Mouse (Mus musculus) testis, adult 2 months (tissue): ENCODE results near the gene F12.

Experiments
- CTCF ChIP-seq: fragments of 200-500 bp; IDR thresholded peaks from 2 replicates; pipeline ENCODE4 v1.5.1; 2012; ENCODE audit warnings: low read depth, mild to moderate bottlenecking, inconsistent platforms, low read length, moderate library complexity; ENCODE audit not compliant: control insufficient read depth, insufficient read depth, insufficient replicate concordance
- POLR2A ChIP-seq: fragments of 200-500 bp; IDR thresholded peaks from 2 replicates; pipeline ENCODE4 v1.6.1; 2012; ENCODE audit warnings: low read depth, mild to moderate bottlenecking, inconsistent platforms, low read length, moderate library complexity; ENCODE audit not compliant: control insufficient read depth

DNA sequence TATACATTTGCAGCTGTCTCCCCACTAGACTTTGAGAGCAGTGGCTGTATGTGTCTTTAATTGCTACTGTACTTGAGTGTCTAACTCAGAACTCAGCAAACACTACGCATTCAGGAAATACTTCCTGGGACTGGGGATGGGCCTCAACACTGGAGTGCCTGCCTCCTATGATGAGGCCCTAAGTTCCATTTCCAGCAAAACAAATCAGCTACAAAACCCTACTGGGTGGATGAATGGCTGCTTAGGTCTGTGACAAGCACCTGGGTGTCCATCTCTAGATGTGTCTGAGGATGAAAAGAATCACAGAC, 26.6 kb downstream of the F12 start:
- TF ChIP-seq POLR2A = no peak
- TF ChIP-seq CTCF = no peak
